Mouse (Mus musculus) heart, postnatal 0 days (tissue): Measurements from ENCODE around the gene Vtcn1.

ENCODE experiments used
- CTCF ChIP-seq: IDR thresholded peaks from 2 replicates; pipeline ENCODE4 v1.5.1; 2016; ENCODE audit warnings: antibody characterized with exemption, control low read depth, low read depth
- EP300 ChIP-seq: IDR thresholded peaks from 2 replicates; pipeline ENCODE4 v1.6.1; 2016; ENCODE audit warnings: antibody characterized with exemption, low read depth

DNA sequence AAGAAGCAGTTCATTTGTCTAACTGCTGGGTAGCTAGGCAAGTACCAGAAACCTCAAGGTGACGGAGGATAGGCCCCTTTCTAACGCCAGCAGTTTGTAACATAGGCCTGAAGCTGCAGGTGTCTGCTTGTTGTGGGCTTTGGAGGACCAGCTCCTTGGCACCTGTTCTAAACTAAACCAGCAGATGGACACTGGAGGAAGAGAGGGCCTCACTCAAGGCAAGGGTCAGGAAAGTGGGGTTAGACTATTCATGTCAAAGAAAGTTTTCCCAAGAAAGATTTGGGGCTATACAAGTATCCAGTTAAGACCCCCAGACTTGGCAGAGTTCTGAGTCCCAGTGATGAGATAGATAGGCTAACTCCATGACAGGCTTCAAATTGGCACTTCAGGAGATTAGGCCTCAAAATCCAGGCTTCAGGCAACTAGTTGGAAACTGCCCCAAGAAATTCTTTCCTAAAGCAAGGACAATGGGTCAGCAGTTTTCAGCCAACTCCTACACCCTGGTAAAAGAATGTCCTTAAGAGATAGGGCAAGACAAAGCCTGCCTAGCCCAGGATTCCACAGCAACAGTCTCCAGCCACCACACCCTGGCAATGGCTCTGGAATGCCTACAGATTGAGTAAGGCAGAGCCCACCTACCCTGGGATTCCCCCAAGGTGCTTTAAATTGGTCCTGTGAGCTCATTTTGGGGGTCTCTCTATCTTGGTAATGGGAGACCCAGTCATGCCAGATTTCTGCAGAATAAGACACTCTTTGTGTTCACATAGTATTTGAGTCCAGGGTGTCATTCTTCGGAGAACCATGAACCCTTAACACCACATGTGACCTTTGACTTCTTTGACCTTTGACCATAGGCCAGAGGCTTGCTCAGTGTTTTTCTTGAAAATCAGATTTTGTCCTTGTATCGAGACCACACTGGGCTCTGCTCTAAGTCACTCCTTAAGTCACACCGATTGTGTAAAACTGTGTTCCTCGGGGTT lies 27.8 kb upstream of the Vtcn1 start:
- TF ChIP-seq EP300 (no peak), CTCF (no peak)
